In the genomic region with DNA sequence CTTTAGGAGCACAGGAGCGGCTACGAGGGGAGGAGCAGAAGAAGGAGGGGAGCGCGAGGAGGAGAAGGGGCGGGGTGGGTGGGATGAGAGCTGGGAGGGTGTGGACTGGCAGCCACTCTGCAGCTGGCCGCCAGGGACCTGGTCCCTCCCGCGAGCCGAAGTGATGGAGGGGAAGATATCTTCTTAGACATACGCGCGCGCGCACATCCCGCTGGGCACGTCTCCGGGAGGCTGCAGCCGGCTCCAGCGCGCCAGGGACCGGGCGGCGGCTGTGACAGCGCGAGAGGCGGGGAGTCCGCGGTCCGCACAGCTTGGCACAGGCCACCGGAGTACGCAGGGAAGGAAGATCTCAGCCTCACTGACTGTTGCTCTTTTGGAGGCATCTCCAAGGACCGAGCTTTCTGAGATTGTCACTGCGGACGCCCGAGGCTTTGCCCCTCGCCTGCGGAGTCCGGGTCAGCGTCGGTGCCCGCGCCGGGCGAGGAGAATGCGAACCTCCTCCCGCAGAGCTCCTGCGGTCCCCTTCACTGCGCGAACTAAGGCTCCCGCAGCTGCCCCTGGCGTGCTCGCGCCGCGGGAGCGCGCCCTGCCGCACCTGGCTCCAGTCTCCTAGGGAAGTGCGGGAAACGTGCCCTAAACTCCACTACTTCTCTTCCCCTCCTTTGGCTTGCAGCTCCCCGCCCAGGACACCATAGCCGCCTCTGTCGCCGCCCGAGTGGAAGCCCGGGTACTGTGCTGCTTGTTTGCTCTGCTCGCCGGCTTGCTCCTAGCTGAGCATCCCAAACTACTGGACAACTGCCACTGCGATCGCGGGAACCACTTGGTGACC, we compare ENCODE assay signal across 8 mouse cellular contexts. TPM values are rescaled to one million over a fixed set of nuclear protein-coding genes. Genes with fewer than 3 reads are reported as not detected.
DNase-seq lines count a peak whose midpoint lies in the region; TF ChIP-seq lines count a peak whose summit lies in the region.

A gene (plus strand): TSS at position 88 of the 829 bp plus-strand sequence.

- H3K36me3 ChIP-seq in ES-E14 (ENCODE audit: control insufficient read depth, insufficient read depth, low read length, poor library complexity, severe bottlenecking) = no peaks in the 10 kb centered on the region
- no peaks in the 10 kb centered on the region for H3K36me3 ChIP-seq in forebrain, embryonic 10.5 days (replicated peaks)

- no peak within 1 kb of the TSS for H3K27ac ChIP-seq in ES-E14 (ENCODE audit: insufficient read depth, low read depth, low read length, poor library complexity, severe bottlenecking)
- H3K27ac ChIP-seq in forebrain, embryonic 10.5 days = peak within 1 kb of the TSS; percentile 72

- TF ChIP-seq POLR2A in brain, embryonic 14.5 days (IDR thresholded peaks at IDR 0.05; ENCODE audit: borderline replicate concordance, extremely low read depth, insufficient read depth, insufficient read length, poor library complexity, severe bottlenecking) = no peak

- peak within 1 kb of the TSS; percentile 82 to 84 for H3K4me3 ChIP-seq in ES-E14 (ENCODE audit: insufficient read depth in 1 of 2, low read depth in 1 of 2, low read length in 2 of 2, poor library complexity in 1 of 2, severe bottlenecking in 1 of 2)
- H3K4me3 ChIP-seq in forebrain, embryonic 10.5 days = peak within 1 kb of the TSS; percentile 70

- in situ Hi-C loops in ES-E14 (cut with MboI; ENCODE audit: low sequenced_read_pairs in 2 of 2, unreplicated experiment in 2 of 2) = no loop called here

- intact Hi-C loops in heart, postnatal 14 days (cut with DNase I) = no loop called here

- peak within 1 kb of the TSS; percentile 30; the same call in 1 of the 2 replicates for H3K9ac ChIP-seq in ES-E14 (ENCODE audit: insufficient read depth, low read depth, low read length, poor library complexity, severe bottlenecking)

- H3K9me3 ChIP-seq in ES-E14 (ENCODE audit: control insufficient read depth, insufficient read depth, low read depth, low read length) = no peaks in the 10 kb centered on the region
- no peaks in the 10 kb centered on the region for H3K9me3 ChIP-seq in forebrain, embryonic 10.5 days

- H3K4me1 ChIP-seq in ES-E14 (ENCODE audit: control insufficient read depth in 2 of 2, insufficient read depth in 2 of 2, low read length in 2 of 2, poor library complexity in 1 of 2) = peaks cover 0 to 2% of the 10 kb centered on the region in 2 experiments; a peak in 1 of 4 replicates
- H3K4me1 ChIP-seq in forebrain, embryonic 10.5 days = peaks cover 22% of the 10 kb centered on the region

- 0% methylated on average over 67 of the region's 71 CpGs for WGBS in forebrain, embryonic 10.5 days

- TF ChIP-seq CTCF in brain, embryonic 14.5 days (IDR thresholded peaks at IDR 0.05; ENCODE audit: borderline replicate concordance, extremely low read depth, insufficient read depth, insufficient read length) = peak; percentile 36; the same call in 1 of the 2 replicates

- peak; percentile 54 for DNase-seq in ES-E14 (ENCODE audit: low read depth, low spot score)
- DNase-seq in brain, embryonic 14.5 days (ENCODE audit: low read depth) = peak; percentile 85
- DNase-seq in forebrain, embryonic 10.5 days (ENCODE audit: extremely low spot score, low spot score) = peak; percentile 62
- DNase-seq in heart, postnatal 14 days = peak; percentile 22 to 33
- peak; percentile 40 to 51 for DNase-seq in layer of hippocampus, postnatal 36 days
- peak; percentile 0 for DNase-seq in lung, postnatal 36 days
- DNase-seq in right cerebral cortex, adult 2 months (ENCODE audit: low spot score in 2 of 2) = peak; percentile 76 to 77
- no peak for DNase-seq in c-Kit-positive CD71-positive TER-119-positive erythroid progenitor cells, embryonic 14.5 days (ENCODE audit: low spot score)

- peaks cover 50% of the 10 kb centered on the region for H3K27me3 ChIP-seq in forebrain, embryonic 10.5 days (ENCODE audit: poor library complexity, severe bottlenecking)

TF ChIP-seq in ES-E14, 5 proteins besides CTCF, POLR2A, EP300 and RAD21:
- TF ChIP-seq ZNF384 (IDR thresholded peaks at IDR 0.05; ENCODE audit: low read depth, low read length) (no peak), HCFC1 (IDR thresholded peaks at IDR 0.05; ENCODE audit: borderline replicate concordance, insufficient read depth, low read length) (peak; percentile 24; the same call in 1 of the 2 replicates)
TF ChIP-seq in ES-E14: peak in this region for 1.

RNA-seq across cellular contexts. Expression of the gene that starts here (rescaled TPM):
- total RNA-seq in ES-E14 (2012; rRNA removed) = 0.13 and 0.21 TPM in 2 replicates
- 7.4 and 12.9 TPM in 2 replicates for polyA plus RNA-seq in brain, embryonic 14.5 days (2012; rRNA removed)
- polyA plus RNA-seq in forebrain, embryonic 10.5 days (2016; fragmentation: Nextera tagmentation; extraction: Ambion mirVana) = 0.99 and 1.1 TPM in 2 replicates
- 1 to 10 TPM; 1.0 to 1.3 TPM for total RNA-seq in heart, postnatal 14 days (2021)
- 1 to 10 TPM; 1.5 to 2.0 TPM for total RNA-seq in layer of hippocampus, postnatal 36 days (2021)

Comparison
In these comparisons a context has a peak if more than half of its experiments do, and no peak if none do; other contexts are left out.
1. Peak in DNase-seq, H3K4me3 ChIP-seq and H3K9ac ChIP-seq in ES-E14; RNA of the gene not detected or under 1 TPM.